ENCODE assay signal across 9 mouse cellular contexts in genomic region chr2:173306734-173307525, GRCm38 (mm10). TPM values are rescaled to one million over a fixed set of nuclear protein-coding genes. Genes with fewer than 3 reads are reported as not detected.
A peak's percentile ranks its signal among the peaks of the same experiment; 100 is the strongest.
DNase-seq lines count a peak whose midpoint lies in the region; ATAC-seq and TF ChIP-seq lines count a peak whose summit lies in the region.
"Had no signal": no experiment of that assay in that cellular context is flagged by ENCODE, and none has a peak within 500 bp of the region (broad histone marks: within the 10 kb centered on the region; RNA-seq: fewer than 3 reads in every experiment).

No protein-coding gene starts in this region.

- 46% methylated on average over 11 of the region's 11 CpGs for WGBS in forebrain, embryonic 12.5 days
- WGBS in heart, embryonic 14.5 days = 16% methylated on average over 11 of the region's 11 CpGs
- 40% methylated on average over 10 of the region's 11 CpGs for WGBS in kidney, postnatal 0 days
- 24% methylated on average over 11 of the region's 11 CpGs for WGBS in lung, adult 2 months

- peaks cover 13% of the 10 kb centered on the region for H3K27me3 ChIP-seq in forebrain, embryonic 12.5 days
- no peaks in the 10 kb centered on the region for H3K27me3 ChIP-seq in heart, embryonic 14.5 days (ENCODE audit: control insufficient read depth, insufficient read depth, low read length)
- no peaks in the 10 kb centered on the region for H3K27me3 ChIP-seq in kidney, postnatal 0 days (ENCODE audit: insufficient read depth, low read length)
- H3K27me3 ChIP-seq: liver, embryonic 15.5 days had no signal

- no peaks in the 10 kb centered on the region for H3K9me3 ChIP-seq in forebrain, embryonic 12.5 days
- no peaks in the 10 kb centered on the region for H3K9me3 ChIP-seq in heart, embryonic 14.5 days (ENCODE audit: control insufficient read depth, low read length)
- no peaks in the 10 kb centered on the region for H3K9me3 ChIP-seq in kidney, postnatal 0 days (replicated peaks; ENCODE audit: low read length)
- H3K9me3 ChIP-seq: liver, embryonic 15.5 days had no signal

- ATAC-seq in forebrain, embryonic 12.5 days (ENCODE audit: low FRiP score) = peak; percentile 84; the same call in 1 of the 2 replicates
- ATAC-seq in heart, embryonic 14.5 days (ENCODE audit: insufficient number of reproducible peaks, insufficient read depth, low FRiP score, low read depth) = peak; percentile 70
- peak; percentile 80 for ATAC-seq in kidney, postnatal 0 days (replicated peaks; ENCODE audit: low FRiP score, low read depth)

- TF ChIP-seq POLR2A in lung, adult 2 months (IDR thresholded peaks at IDR 0.05; ENCODE audit: borderline replicate concordance, extremely low read depth, low read depth, low read length) = no peak

- H3K36me3 ChIP-seq in forebrain, embryonic 12.5 days (replicated peaks) = no peaks in the 10 kb centered on the region
- H3K36me3 ChIP-seq in heart, embryonic 14.5 days (ENCODE audit: control insufficient read depth, insufficient read depth, low read length) = no peaks in the 10 kb centered on the region
- no peaks in the 10 kb centered on the region for H3K36me3 ChIP-seq in kidney, postnatal 0 days (ENCODE audit: insufficient read depth, low read length)
- H3K36me3 ChIP-seq: liver, embryonic 15.5 days had no signal

- peaks cover 15% of the 10 kb centered on the region for H3K4me1 ChIP-seq in forebrain, embryonic 12.5 days
- peaks cover 14 to 21% of the 10 kb centered on the region in 2 experiments for H3K4me1 ChIP-seq in heart, embryonic 14.5 days (ENCODE audit: control insufficient read depth in 2 of 2, insufficient read depth in 2 of 2, low read length in 2 of 2)
- no peaks in the 10 kb centered on the region for H3K4me1 ChIP-seq in kidney, postnatal 0 days (replicated peaks; ENCODE audit: insufficient read depth, low read length)
- no peaks in the 10 kb centered on the region for H3K4me1 ChIP-seq in lung, adult 2 months (ENCODE audit: control insufficient read depth, insufficient read depth, low read length)
- H3K4me1 ChIP-seq: liver, embryonic 15.5 days had no signal

- H3K4me2 ChIP-seq in forebrain, embryonic 12.5 days = peak overlapping the region; percentile 49
- peak overlapping the region; percentile 56 for H3K4me2 ChIP-seq in heart, embryonic 14.5 days (ENCODE audit: low read length)
- no peak overlapping the region for H3K4me2 ChIP-seq in kidney, postnatal 0 days (ENCODE audit: low read length)
- H3K4me2 ChIP-seq: liver, embryonic 15.5 days had no signal

- no peak overlapping the region for H3K9ac ChIP-seq in forebrain, embryonic 12.5 days
- peak overlapping the region; percentile 14; the same call in 1 of the 2 replicates for H3K9ac ChIP-seq in heart, embryonic 14.5 days (ENCODE audit: low read length)
- no peak overlapping the region for H3K9ac ChIP-seq in kidney, postnatal 0 days (ENCODE audit: low read depth, low read length)
- H3K9ac ChIP-seq: liver, embryonic 15.5 days had no signal

- no peak overlapping the region for H3K4me3 ChIP-seq in forebrain, embryonic 12.5 days (replicated peaks)
- H3K4me3 ChIP-seq in heart, embryonic 14.5 days (ENCODE audit: control insufficient read depth in 1 of 2, insufficient read depth in 1 of 2, low read depth in 1 of 2, low read length in 2 of 2) = peak overlapping the region in 1 of 2 experiments; percentile 14; a peak in 1 of 4 replicates
- no peak overlapping the region for H3K4me3 ChIP-seq in kidney, postnatal 0 days (replicated peaks; ENCODE audit: low read depth, low read length)
- H3K4me3 ChIP-seq in lung, adult 2 months (replicated peaks; ENCODE audit: extremely low read depth, low read depth, low read length) = no peak overlapping the region
- H3K4me3 ChIP-seq: liver, embryonic 15.5 days had no signal

- TF ChIP-seq CTCF in kidney, postnatal 0 days (IDR thresholded peaks at IDR 0.05; ENCODE audit: low read depth) = no peak
- TF ChIP-seq CTCF in lung, adult 2 months (IDR thresholded peaks at IDR 0.05; ENCODE audit: insufficient read depth, low read length) = no peak

- peak overlapping the region; percentile 50 for H3K27ac ChIP-seq in forebrain, embryonic 12.5 days
- H3K27ac ChIP-seq in heart, embryonic 14.5 days (replicated peaks in 1 of 2; ENCODE audit: control insufficient read depth in 1 of 2, insufficient read depth in 1 of 2, low read depth in 2 of 2, low read length in 2 of 2) = peak overlapping the region; percentile 85 to 86
- H3K27ac ChIP-seq in kidney, postnatal 0 days = no peak overlapping the region
- H3K27ac ChIP-seq: liver, embryonic 15.5 days had no signal

- DNase-seq in urinary bladder, adult 18-20 months (ENCODE audit: low spot score in 2 of 2) = peak; percentile 37 to 39
- DNase-seq in urinary bladder, postnatal 10 days (ENCODE audit: low spot score) = no peak
- DNase-seq in kidney, postnatal 0 days (ENCODE audit: low spot score) = peak; percentile 71
- peak; percentile 23 for DNase-seq in lung, adult 2 months
- peak; percentile 45 for DNase-seq in ovary, postnatal 14 days (ENCODE audit: low spot score)
- DNase-seq in urinary bladder, postnatal 14 days (ENCODE audit: low spot score) = peak; percentile 70

RNA-seq across cellular contexts. Expression of gene Pmepa1, which starts 30.6 kb away (rescaled TPM):
- polyA plus RNA-seq in forebrain, embryonic 12.5 days (2016; fragmentation: Nextera tagmentation; extraction: Ambion mirVana) = 3.7 and 4.7 TPM in 2 replicates
- 5.3 and 6.5 TPM in 2 replicates for polyA plus RNA-seq in heart, embryonic 14.5 days (2014; fragmentation: Nextera tagmentation; extraction: Ambion mirVana)
- 5.8 and 6.2 TPM in 2 replicates for polyA plus RNA-seq in kidney, postnatal 0 days (2015; fragmentation: Nextera tagmentation; extraction: Ambion mirVana)
- 96.2 and 97.7 TPM in 2 replicates for polyA plus RNA-seq in lung, adult 2 months (2012; rRNA removed)

Comparison
In these comparisons a context has a peak if more than half of its experiments do, and no peak if none do; other contexts are left out.
1. RNA of gene Pmepa1, which starts 30.6 kb away (polyA plus RNA-seq): 96.2 to 97.7 TPM in lung, adult 2 months; 5.3 to 6.5 TPM in heart, embryonic 14.5 days, 5.8 to 6.2 TPM in kidney, postnatal 0 days and 3.7 to 4.7 TPM in forebrain, embryonic 12.5 days; every median in the first group is over 10 times any median in the second.
2. Peak in every context shown above with its lines, with median percentiles within 50 percentile points of each other: ATAC-seq.